Mouse (Mus musculus): ENCODE measurements around the gene Pyy. TPM values are rescaled to one million over a fixed set of nuclear protein-coding genes. Genes with fewer than 3 reads are reported as not detected.
A peak's percentile ranks its signal among the peaks of the same experiment; 100 is the strongest.

The Pyy gene
- total RNA-seq, 2 experiments from 2014 or later, result not detected

DNA sequence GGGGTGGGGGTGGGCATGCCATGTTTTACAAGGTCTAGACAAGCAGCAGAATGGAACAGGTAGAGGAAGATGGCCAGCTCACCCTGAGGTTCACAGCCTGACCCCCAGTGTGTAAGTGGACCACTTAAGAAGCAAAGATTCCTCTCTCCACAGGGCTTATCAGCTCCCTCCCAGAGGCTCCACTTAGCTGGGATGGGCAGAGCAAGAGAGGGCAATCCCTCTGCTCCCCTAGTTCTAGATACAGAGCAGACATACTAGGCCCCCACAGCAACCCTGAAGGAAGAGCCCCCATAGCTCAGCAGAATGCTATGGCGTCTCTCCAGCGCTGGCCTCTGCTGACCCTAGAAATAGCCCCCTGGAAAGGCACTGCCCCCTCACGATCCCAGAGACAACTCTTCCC, 12.0 kb downstream of the Pyy start:
- DNase-seq (ENCODE audit: low spot score), result no peak

- DNase-seq (ENCODE audit: low spot score), result peak; percentile 55
Observed at GRCm38 (mm10) chr11:102089088-102089808, 18.4 kb downstream of the Pyy start.

GRCm38 (mm10) chr11:102087931-102088898, 19.4 kb downstream of the Pyy start, which contains the start of gene Mpp2:
Mpp2 (minus strand) TSS chr11:102088515.
- DNase-seq (ENCODE audit: low spot score), result peak; percentile 52

DNA sequence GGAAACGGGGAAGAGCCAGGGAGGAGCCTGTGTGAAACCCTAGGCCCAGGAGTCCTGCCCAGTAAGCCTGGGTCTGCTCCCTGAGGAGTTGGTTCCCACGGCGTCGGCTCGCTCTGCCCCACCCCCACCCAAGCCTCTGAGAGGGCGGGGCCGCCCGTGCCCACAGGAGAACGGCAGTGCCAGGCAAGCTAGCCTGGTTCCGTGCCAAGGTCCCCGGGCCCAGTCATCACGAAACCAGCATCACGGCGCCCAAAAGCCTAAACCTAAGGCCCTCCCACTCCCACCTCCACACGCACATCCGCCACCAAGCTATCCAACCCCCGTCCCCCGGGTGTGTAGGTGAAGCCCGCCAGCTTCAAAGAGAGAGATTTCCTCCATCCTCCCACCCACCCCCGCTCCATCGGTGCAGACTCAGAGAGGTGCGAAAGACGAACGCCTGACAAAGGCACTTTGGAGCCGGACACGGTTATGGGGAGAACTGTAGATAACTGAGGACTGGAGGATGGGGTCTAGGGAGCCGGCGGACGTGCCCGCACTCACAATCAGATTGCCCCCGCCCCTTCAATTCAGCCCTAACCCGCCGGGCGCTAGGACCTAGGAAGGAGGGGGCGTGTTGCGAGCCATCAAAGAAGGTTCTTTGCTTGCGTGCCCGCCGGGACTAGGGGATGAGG, 20.4 kb downstream of the Pyy start:
- peak; percentile 24 for DNase-seq (ENCODE audit: low spot score)

DNA sequence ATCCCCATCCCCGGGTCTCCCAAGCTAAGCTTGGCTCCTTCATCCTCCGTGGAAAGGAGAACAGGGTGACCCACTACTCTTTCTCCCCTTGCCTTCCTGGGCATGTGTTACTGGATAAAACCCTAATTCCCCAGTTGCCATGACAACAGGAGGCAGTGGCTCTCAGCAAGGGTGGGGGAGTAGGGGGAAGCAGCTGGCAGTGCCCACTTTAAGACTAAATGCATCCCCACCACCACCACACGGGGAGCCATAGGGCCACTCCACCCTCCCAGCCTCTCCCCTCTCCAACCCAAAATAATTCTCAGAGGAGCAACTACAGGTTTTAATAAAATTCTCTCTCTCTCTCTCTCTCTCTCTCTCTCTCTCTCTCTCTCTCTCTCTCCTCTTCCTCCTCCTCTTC, 21.3 kb downstream of the Pyy start:
- DNase-seq (ENCODE audit: low spot score), result no peak

- DNase-seq (ENCODE audit: low spot score), result no peak
Observed at GRCm38 (mm10) chr11:102084159-102084558, 23.5 kb downstream of the Pyy start.

GRCm38 (mm10) chr11:102083193-102083592, 24.4 kb downstream of the Pyy start:
- no peak for DNase-seq (ENCODE audit: low spot score)

- peak; percentile 32 for DNase-seq (ENCODE audit: low spot score)
Observed at GRCm38 (mm10) chr11:102082322-102082721, 25.3 kb downstream of the Pyy start.

GRCm38 (mm10) chr11:102073722-102074121, 33.9 kb downstream of the Pyy start:
- DNase-seq (ENCODE audit: low spot score), result no peak

DNA sequence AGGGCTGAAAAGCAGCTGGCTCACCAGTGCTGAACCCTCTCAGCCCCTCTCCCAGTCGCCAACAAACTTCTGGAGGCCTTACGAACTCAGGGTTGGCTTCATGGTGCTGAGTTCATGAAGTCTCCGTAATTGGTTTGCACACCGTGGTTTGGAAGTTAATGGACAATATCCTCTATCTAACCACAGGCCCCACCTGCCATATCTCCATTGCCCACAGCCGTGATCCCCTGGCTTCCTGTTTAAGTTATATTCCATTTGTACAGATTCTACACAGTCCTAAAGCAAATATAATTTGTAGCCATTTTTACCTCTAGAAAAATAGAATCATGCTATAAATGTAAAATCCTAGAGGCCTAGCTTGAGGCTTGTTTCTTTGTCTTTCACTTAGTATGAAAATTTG, 34.9 kb downstream of the Pyy start:
- no peak for DNase-seq (ENCODE audit: low spot score)

DNA sequence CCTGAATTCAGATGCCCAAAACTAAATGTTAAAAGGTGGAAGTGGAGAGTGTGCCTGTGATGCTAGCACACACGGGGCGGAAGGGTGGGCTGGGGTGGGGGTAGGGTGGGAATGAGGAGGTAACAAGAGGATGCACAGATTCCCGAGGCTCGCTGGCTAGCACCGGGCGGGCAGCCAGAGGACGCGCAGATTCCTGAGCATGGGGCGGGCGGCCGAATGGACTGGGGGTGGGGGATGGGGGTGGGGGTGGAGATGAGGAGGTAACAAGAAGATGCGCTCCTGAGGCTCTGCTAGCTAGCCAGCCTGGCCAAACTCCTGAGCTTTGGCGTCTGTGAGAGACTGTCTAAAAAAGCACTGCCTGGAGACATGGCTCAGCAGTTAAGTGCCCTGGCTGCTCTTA, 37.2 kb downstream of the Pyy start:
- no peak for DNase-seq (ENCODE audit: low spot score)

DNA sequence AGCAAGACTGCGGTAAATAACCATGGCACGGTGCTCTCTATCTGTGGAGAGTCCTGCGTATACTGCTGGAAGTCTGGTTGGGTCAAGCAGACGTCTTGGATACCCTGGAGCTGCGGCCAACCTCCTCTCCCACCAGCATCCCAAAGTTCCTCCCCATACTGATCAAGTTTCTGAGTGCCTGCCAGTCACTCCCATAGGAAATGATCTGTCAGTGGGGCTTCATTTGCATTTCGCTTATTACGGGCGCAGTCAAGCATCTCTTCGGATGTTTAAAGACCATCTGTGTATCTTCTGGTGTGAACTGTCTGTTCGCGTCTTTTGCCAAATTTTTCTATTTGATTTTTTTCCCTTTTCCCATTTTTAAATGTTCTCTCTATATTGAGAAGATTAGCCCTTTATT, 38.0 kb downstream of the Pyy start:
- DNase-seq (ENCODE audit: low spot score), result no peak

DNA sequence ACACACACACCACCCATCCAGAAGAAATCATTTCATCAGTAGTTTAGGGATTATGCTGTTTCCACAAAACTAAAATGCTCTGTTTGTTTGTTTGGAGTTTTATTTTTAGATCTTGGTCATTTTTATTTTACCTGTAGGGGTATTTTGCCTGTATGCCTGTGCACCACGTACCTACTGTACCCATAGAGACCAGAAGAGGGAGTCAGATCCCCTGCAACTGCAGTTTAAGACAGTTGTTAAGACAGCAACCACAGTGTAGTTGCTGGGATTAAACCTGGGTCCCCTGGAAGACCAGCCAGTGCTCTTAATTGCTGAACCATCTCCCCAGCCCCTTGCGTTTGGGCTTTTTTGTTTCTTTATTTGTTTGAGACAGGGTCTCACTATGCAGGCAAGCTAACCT, 38.7 kb downstream of the Pyy start:
- DNase-seq (ENCODE audit: low spot score), result no peak

DNA sequence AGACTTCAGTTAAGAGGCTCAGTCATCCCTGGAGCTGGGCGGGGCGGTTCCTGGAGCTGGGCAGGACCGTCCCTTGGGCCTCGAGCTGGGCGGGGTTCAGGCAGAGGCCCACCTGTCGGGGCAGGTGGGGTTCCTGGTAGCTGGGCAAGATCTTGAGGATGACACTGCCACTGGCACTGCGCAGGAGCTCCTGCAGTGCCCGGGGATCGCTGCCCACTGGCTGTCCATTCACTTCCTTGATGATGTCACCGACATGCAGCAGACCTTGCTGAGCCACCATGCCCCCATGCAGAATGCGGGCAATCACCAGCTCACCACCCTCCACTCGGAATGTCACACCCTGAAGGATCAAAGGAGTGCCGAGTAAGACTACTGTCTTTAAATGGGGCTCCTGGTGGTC, 44.6 kb downstream of the Pyy start:
- DNase-seq (ENCODE audit: low spot score), result no peak

DNA sequence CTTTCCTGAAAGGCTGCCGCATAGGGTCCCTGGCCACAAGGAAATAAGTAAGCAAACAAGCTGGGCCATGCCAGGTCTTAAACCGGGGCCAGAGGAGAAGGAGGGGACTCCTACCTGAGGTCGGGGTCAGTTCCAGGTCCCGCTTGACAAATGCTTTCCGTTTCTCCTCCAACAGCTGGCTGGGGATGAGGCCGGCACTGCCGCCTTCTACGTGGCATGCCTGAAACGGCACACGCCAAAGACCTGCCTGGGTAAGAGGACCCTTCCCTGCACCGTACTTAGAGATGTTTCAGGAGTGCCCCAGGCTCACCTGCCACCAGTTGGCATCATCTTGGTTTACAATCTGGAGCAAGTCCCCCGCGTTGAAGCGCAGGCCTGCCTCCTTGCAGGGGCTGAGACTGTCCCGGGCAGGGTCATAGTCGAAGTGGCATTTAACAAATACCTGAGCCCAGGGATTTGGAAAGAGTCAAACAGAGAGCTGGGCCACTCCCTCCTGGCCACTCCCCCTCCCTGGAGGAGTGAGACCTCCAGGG, 45.6 kb downstream of the Pyy start:
- DNase-seq (ENCODE audit: low spot score), result no peak

DNA sequence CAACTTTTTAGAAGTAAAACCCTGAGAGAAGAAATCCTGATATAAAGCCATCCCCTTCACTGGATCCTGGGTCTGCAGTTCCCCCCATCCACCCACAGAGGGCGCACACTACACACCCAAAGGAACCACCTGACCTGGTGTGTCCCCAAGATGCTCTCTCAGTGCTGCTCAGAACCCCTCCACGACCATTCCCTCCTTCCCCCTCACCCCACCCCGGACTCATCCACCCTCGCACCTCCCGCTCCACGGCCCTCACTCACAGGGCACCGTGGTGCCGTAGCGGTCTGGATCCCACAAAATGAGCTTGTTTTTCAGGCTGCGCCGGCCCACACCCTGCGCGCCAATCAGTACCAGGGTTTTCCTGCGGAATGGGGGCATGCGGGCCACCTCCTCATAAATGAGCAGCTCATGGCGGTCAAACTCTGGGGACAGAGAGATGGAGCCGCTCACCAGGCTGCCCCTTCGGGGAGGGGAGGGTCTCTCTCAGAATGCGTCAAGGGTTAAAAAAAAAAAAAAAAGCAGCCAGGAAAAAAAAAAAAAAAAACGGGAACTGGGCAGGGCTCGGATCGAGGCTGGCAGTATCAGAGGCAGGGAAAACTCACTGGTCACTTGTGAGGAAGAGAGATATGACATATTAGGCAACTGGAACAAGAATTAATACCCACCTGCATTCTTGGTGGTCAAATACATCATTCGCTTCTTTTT, 46.2 kb downstream of the Pyy start:
- DNase-seq (ENCODE audit: low spot score), result peak; percentile 79

Other genes with a start within 250 kb of the Pyy start
- gene Meox1, start 213.5 kb downstream of the Pyy start, total RNA-seq (2021), result 1 to 10 TPM; 1.3 to 3.8 TPM
- gene Sost, start 140.8 kb downstream of the Pyy start, total RNA-seq (2021), result not detected
- gene Cfap97d1, start 123.6 kb downstream of the Pyy start, total RNA-seq (2021), result not detected
- 100 to 1,000 TPM; 153 to 161 TPM for gene Dusp3, start 120.8 kb downstream of the Pyy start, total RNA-seq (2021)
- 10 to 100 TPM; 15.7 to 24.5 TPM for gene Mpp3, start 79.4 kb downstream of the Pyy start, total RNA-seq (2021)
- 10 to 100 TPM; 16.1 to 19.0 TPM for gene Cd300lg, start 66.3 kb downstream of the Pyy start, total RNA-seq (2021)
- gene Mpp2, start 19.3 kb downstream of the Pyy start, total RNA-seq (2021), result 1 to 10 TPM; 1.0 to 1.2 TPM
- not detected for gene Ppy, start 6.5 kb downstream of the Pyy start, total RNA-seq (2021)
- gene Nags, start 37.7 kb upstream of the Pyy start, total RNA-seq (2021), result not detected
- 1 to 10 TPM; 9.3 to 9.8 TPM for gene Tmem101, start 48.6 kb upstream of the Pyy start, total RNA-seq (2021)
- gene Lsm12, start 77.5 kb upstream of the Pyy start, total RNA-seq (2021), result 100 to 1,000 TPM; 102 to 105 TPM
- 10 to 100 TPM; 60.4 to 61.1 TPM for gene G6pc3, start 81.8 kb upstream of the Pyy start, total RNA-seq (2021)
- 100 to 1,000 TPM in 1 of 2 experiments, 10 to 100 TPM in 1; 73.6 to 104 TPM for gene Hdac5, start 122.3 kb upstream of the Pyy start, total RNA-seq (2021)
- not detected for gene BC030867, start 141.1 kb upstream of the Pyy start, total RNA-seq (2021)
- gene Asb16, start 160.9 kb upstream of the Pyy start, total RNA-seq (2021), result 10 to 100 TPM; 86.0 to 97.5 TPM
- 10 to 100 TPM; 14.6 to 15.8 TPM for gene Tmub2, start 177.1 kb upstream of the Pyy start, total RNA-seq (2021)
- gene Atxn7l3, start 188.8 kb upstream of the Pyy start, total RNA-seq (2021), result 10 to 100 TPM in 1 of 2 experiments, 1 to 10 TPM in 1; 9.3 to 13.0 TPM
- gene Ubtf, start 211.9 kb upstream of the Pyy start, total RNA-seq (2021), result 10 to 100 TPM; 35.4 to 42.6 TPM

Data from gastrocnemius, adult 18-20 months (tissue).